Mouse (Mus musculus) frontal cortex, postnatal 36 days (tissue): ENCODE measurements at regions not wholly inside any gene's neighbourhood (a gene's known extent, or its start where the extent isn't known, plus 50 kb on each side); places are given as distances from the start of the nearest gene placed in this dataset.

ENCODE experiments used
- DNase-seq, 2 experiments: peaks; one replicate each; pipeline ENCODE4 v3.0.0; 2022; ENCODE audit warnings: low spot score in 2 of 2

DNA sequence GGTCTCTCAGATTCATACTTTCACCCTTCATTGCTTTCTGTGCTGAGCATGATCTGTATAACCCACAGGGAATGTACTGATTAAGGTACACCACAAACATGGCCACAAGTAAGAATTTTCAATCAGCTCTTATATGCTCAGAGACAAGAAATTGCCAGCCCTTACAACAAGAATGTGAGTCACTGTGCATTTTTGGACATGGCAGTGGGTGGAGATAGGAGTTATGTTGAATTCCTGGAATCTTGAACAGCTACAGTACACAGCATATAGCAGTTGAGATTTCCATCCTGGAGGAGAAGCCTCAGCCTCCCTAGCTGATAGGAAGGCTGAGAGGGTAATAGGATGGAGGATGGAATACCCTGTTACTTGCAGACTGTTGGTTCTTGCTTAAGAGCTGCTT lies 173.8 kb upstream of the Nudt11 start:
- DNase-seq: peak in 1 of 2 experiments; percentile 3

DNA sequence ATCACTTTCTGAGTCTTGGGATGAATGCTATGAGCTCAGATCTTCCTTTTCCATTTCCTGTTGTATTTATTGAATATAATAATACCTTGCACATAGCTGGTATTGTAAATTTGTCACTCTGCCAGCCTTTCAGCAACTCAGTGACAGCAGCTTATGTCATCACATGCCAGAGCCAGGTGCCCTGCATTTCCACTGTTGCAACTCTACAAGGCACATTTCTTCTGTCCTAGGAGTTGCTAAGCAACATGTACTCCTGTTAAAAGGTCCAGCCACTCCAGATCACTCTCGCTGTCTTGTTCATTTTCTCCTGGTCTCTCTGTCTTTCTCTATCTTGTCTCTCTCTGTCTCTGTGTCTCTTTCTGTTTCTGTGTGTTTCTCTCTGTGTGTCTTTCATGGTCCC lies 130.1 kb upstream of the Nudt11 start:
- DNase-seq: no peak

DNA sequence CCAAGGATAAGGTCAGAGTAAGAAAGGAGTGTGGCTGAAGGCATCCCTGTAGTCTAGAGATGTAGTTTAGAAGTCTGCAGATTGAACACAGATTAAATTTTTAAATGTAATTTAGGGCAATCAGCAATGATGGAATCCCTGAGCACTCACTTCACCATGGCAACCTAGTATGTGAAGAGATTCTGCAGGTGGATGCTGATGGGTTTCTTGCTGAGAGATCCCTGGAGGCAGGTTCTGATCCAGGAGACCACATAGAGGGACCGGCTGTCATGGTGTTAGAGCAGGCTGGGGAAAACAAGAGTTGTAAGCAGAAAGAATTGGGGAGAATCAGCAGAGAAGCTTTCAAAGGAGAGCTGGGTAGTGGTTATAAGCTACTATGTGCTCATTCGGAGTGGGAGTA lies 113.7 kb upstream of the Nudt11 start:
- DNase-seq: no peak

DNA sequence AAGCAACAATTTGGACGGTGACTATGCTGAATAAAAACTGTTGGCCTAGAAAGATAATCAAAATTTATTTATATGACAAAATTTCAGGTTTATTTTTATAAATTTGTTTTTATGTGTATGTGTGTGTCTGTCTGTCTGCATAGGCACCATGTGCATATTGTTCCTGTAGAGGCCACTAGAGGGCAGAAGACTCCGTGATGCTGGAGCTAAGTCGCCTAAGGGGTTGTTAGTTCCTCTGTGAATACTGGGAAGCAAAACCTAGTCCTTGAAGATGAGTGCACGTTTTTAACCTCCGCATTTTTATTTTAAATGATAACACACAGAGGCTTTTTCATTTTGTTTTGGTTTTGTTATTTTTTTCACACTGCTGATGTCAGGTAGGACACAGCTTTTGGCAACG lies 105.3 kb upstream of the Nudt11 start:
- DNase-seq: no peak
